Mouse (Mus musculus) heart, embryonic 12.5 days (tissue): Measurements from ENCODE around the gene Ric3. TPM values are rescaled to one million over a fixed set of nuclear protein-coding genes. Genes with fewer than 3 reads are reported as not detected.
"Not testable (repeated sequence)": the region's sequence is repeated elsewhere in the genome, so short reads cannot be mapped to it uniquely, and the experiment has no call there.

ENCODE experiments used
- ATAC-seq: fragments of 200-750 bp; cut with Nextera tagmentation; 2 replicates; pipeline ENCODE4 v1.8.0; 2017; ENCODE audit warnings: moderate TSS enrichment, moderate library complexity; ENCODE audit not compliant: insufficient number of reproducible peaks, low FRiP score
- H3K27ac ChIP-seq: fragments of 300-500 bp; sonication (generic); 2 replicates; pipeline ENCODE4 v1.5.1; 2016; ENCODE audit warnings: mild to moderate bottlenecking, moderate library complexity; ENCODE audit not compliant: poor library complexity, severe bottlenecking
- H3K27me3 ChIP-seq: fragments of 300-500 bp; sonication (generic); replicated peaks from 2 replicates; pipeline ENCODE4 v1.6.1; 2016; ENCODE audit warnings: mild to moderate bottlenecking, moderate library complexity
- H3K36me3 ChIP-seq: fragments of 300-500 bp; sonication (generic); 2 replicates; pipeline ENCODE4 v1.6.1; 2016; ENCODE audit warnings: mild to moderate bottlenecking, moderate library complexity
- H3K4me1 ChIP-seq: fragments of 300-500 bp; sonication (generic); replicated peaks from 2 replicates; pipeline ENCODE4 v1.6.1; 2016; ENCODE audit warnings: mild to moderate bottlenecking
- H3K4me2 ChIP-seq: fragments of 300-500 bp; sonication (generic); 2 replicates; pipeline ENCODE4 v1.6.1; 2016; ENCODE audit warnings: mild to moderate bottlenecking, moderate library complexity
- H3K4me3 ChIP-seq: fragments of 300-500 bp; sonication (generic); 2 replicates; pipeline ENCODE4 v1.5.1; 2016; ENCODE audit warnings: mild to moderate bottlenecking
- H3K9ac ChIP-seq: fragments of 300-500 bp; sonication (generic); 2 replicates; pipeline ENCODE4 v1.6.1; 2016; ENCODE audit warnings: mild to moderate bottlenecking, moderate library complexity
- H3K9me3 ChIP-seq: fragments of 300-500 bp; sonication (generic); replicated peaks from 2 replicates; pipeline ENCODE4 v1.6.1; 2016; ENCODE audit warnings: mild to moderate bottlenecking, moderate library complexity
- WGBS: fragments of 180-500 bp; shearing (Covaris S2); methylation state at CpG from one replicate; pipeline ENCODE4 v1.1.7; 2016; 5-methylcytosine and 5-hydroxymethylcytosine counted together
- polyA plus RNA-seq: library from polyadenylated mRNA; unstranded; fragments of >200 nt; fragmentation: Nextera tagmentation; extraction: Ambion mirVana; gene quantifications from 2 replicates; pipeline ENCODE4 v1.2.1, GENCODE M21; 2016

Ric3 gene
- 0.94 and 1.5 TPM in 2 replicates for polyA plus RNA-seq

GRCm38 (mm10) chr7:109083113-109083812 is at the start of gene Ric3:
TSS of gene Ric3 (minus strand) at chr7:109083331.
- no peak within 1 kb of the TSS for H3K27ac ChIP-seq
- H3K9me3 ChIP-seq = no peaks in the 10 kb centered on the region
- peak within 1 kb of the TSS; percentile 67 for H3K4me3 ChIP-seq
- H3K36me3 ChIP-seq = no peaks in the 10 kb centered on the region
- 5% methylated on average over 50 of the region's 50 CpGs for WGBS
- H3K9ac ChIP-seq = no peak within 1 kb of the TSS
- H3K4me2 ChIP-seq = peak within 1 kb of the TSS; percentile 90
- peaks cover 18% of the 10 kb centered on the region for H3K27me3 ChIP-seq
- ATAC-seq = peak; percentile 42
- H3K4me1 ChIP-seq = peaks cover 8% of the 10 kb centered on the region

GRCm38 (mm10) chr7:109131565-109131964 is 48.4 kb upstream of the Ric3 start:
- no peak for ATAC-seq
- WGBS = 63% methylated on average over 2 of the region's 2 CpGs
- no peak overlapping the region for H3K4me2 ChIP-seq

GRCm38 (mm10) chr7:109129946-109130686 is 47.0 kb upstream of the Ric3 start:
- 55% methylated on average over 5 of the region's 5 CpGs for WGBS
- Histone ChIP-seq H3K9me3 (no peaks in the 10 kb centered on the region), H3K36me3 (no peaks in the 10 kb centered on the region), H3K4me3 (no peak overlapping the region), H3K9ac (no peak overlapping the region), H3K4me1 (no peaks in the 10 kb centered on the region), H3K27me3 (no peaks in the 10 kb centered on the region; the same call in 1 of the 2 replicates), H3K4me2 (no peak overlapping the region), H3K27ac (no peak overlapping the region)
- ATAC-seq = no peak

More at GRCm38 (mm10) chr7:109131565-109131964, 48.4 kb upstream of the Ric3 start:
- no peaks in the 10 kb centered on the region; the same call in 1 of the 2 replicates for H3K27me3 ChIP-seq
- H3K4me3 ChIP-seq = no peak overlapping the region
- H3K27ac ChIP-seq = no peak overlapping the region
- no peaks in the 10 kb centered on the region for H3K4me1 ChIP-seq
- H3K36me3 ChIP-seq = no peaks in the 10 kb centered on the region
- no peak overlapping the region for H3K9ac ChIP-seq
- no peaks in the 10 kb centered on the region for H3K9me3 ChIP-seq

- Histone ChIP-seq H3K9me3 (no peaks in the 10 kb centered on the region), H3K27ac (no peak overlapping the region), H3K9ac (no peak overlapping the region), H3K4me2 (no peak overlapping the region), H3K4me1 (no peaks in the 10 kb centered on the region), H3K36me3 (no peaks in the 10 kb centered on the region), H3K27me3 (no peaks in the 10 kb centered on the region; the same call in 1 of the 2 replicates), H3K4me3 (no peak overlapping the region)
- no peak for ATAC-seq
Measured at GRCm38 (mm10) chr7:109129442-109129841, 46.3 kb upstream of the Ric3 start.

- Histone ChIP-seq H3K4me1 (peaks cover 8% of the 10 kb centered on the region), H3K36me3 (no peaks in the 10 kb centered on the region), H3K27me3 (peaks cover 3% of the 10 kb centered on the region; the same call in 1 of the 2 replicates), H3K27ac (peak overlapping the region; percentile 58), H3K4me2 (no peak overlapping the region), H3K4me3 (no peak overlapping the region), H3K9me3 (no peaks in the 10 kb centered on the region), H3K9ac (no peak overlapping the region)
- ATAC-seq = no peak
- WGBS = 52% methylated on average over 4 of the region's 4 CpGs
Measured at GRCm38 (mm10) chr7:109115929-109116328, 32.8 kb upstream of the Ric3 start.

GRCm38 (mm10) chr7:109115488-109115887 is 32.4 kb upstream of the Ric3 start:
- H3K4me2 ChIP-seq, H3K9ac ChIP-seq, H3K36me3 ChIP-seq, H3K4me3 ChIP-seq, H3K27me3 ChIP-seq, H3K4me1 ChIP-seq, H3K9me3 ChIP-seq: not testable (repeated sequence)
- 40% methylated on average over 1 of the region's 4 CpGs for WGBS
- H3K27ac ChIP-seq = peak overlapping the region; percentile 58
- peak; percentile 60 for ATAC-seq

- H3K9ac ChIP-seq = no peak overlapping the region
- H3K27me3 ChIP-seq = peaks cover 3% of the 10 kb centered on the region; the same call in 1 of the 2 replicates
- peak; percentile 96 for ATAC-seq
- H3K36me3 ChIP-seq = no peaks in the 10 kb centered on the region
- WGBS = 5% methylated on average over 10 of the region's 10 CpGs
- no peak overlapping the region for H3K4me3 ChIP-seq
- H3K4me1 ChIP-seq = peaks cover 8% of the 10 kb centered on the region
- peak overlapping the region; percentile 45; the same call in 1 of the 2 replicates for H3K27ac ChIP-seq
- H3K9me3 ChIP-seq = no peaks in the 10 kb centered on the region
- H3K4me2 ChIP-seq = peak overlapping the region; percentile 6; the same call in 1 of the 2 replicates
Measured at GRCm38 (mm10) chr7:109114950-109115349, 31.8 kb upstream of the Ric3 start.

GRCm38 (mm10) chr7:109111000-109111399 is 27.9 kb upstream of the Ric3 start:
- no peak overlapping the region for H3K4me3 ChIP-seq
- no peaks in the 10 kb centered on the region for H3K36me3 ChIP-seq
- no peak overlapping the region for H3K9ac ChIP-seq
- peak; percentile 47; the same call in 1 of the 2 replicates for ATAC-seq
- H3K27ac ChIP-seq = peak overlapping the region; percentile 23; the same call in 1 of the 2 replicates
- H3K9me3 ChIP-seq = no peaks in the 10 kb centered on the region
- peaks cover 8% of the 10 kb centered on the region for H3K4me1 ChIP-seq
- H3K4me2 ChIP-seq = no peak overlapping the region
- WGBS = 65% methylated on average over 5 of the region's 5 CpGs
- peaks cover 2% of the 10 kb centered on the region; the same call in 1 of the 2 replicates for H3K27me3 ChIP-seq

GRCm38 (mm10) chr7:109104894-109105293 is 21.8 kb upstream of the Ric3 start:
- no peak for ATAC-seq
- Histone ChIP-seq H3K27me3 (no peaks in the 10 kb centered on the region), H3K9ac (no peak overlapping the region), H3K27ac (no peak overlapping the region), H3K36me3 (no peaks in the 10 kb centered on the region), H3K4me2 (no peak overlapping the region), H3K4me3 (no peak overlapping the region), H3K4me1 (no peaks in the 10 kb centered on the region), H3K9me3 (no peaks in the 10 kb centered on the region)
- 34% methylated on average over 1 of the region's 1 CpGs for WGBS

GRCm38 (mm10) chr7:109101167-109101566 is 18.0 kb upstream of the Ric3 start:
- H3K9ac ChIP-seq = no peak overlapping the region
- H3K9me3 ChIP-seq = no peaks in the 10 kb centered on the region
- H3K4me2 ChIP-seq = no peak overlapping the region
- WGBS = 78% methylated on average over 3 of the region's 3 CpGs
- no peaks in the 10 kb centered on the region for H3K36me3 ChIP-seq
- no peaks in the 10 kb centered on the region for H3K27me3 ChIP-seq
- H3K4me1 ChIP-seq = no peaks in the 10 kb centered on the region
- H3K4me3 ChIP-seq = no peak overlapping the region
- H3K27ac ChIP-seq = no peak overlapping the region
- no peak for ATAC-seq
